Mouse (Mus musculus) G1E (cell line): ENCODE measurements around the gene Msh3. TPM values are rescaled to one million over a fixed set of nuclear protein-coding genes. Genes with fewer than 3 reads are reported as not detected.
"Not testable (repeated sequence)": the region's sequence is repeated elsewhere in the genome, so short reads cannot be mapped to it uniquely, and the experiment has no call there.

Source experiments
- ATAC-seq: 2 replicates; pipeline ENCODE4 v1.8.0; 2016; ENCODE audit warnings: mild to moderate bottlenecking; ENCODE audit not compliant: insufficient number of reproducible peaks, poor library complexity, low FRiP score, severe bottlenecking; ENCODE audit errors: extremely low read depth
- DNase-seq: peaks from one replicate; pipeline ENCODE4 v3.0.0; 2012; ENCODE audit warnings: low spot score
- H3K27me3 ChIP-seq: 2 replicates; pipeline ENCODE4 v1.6.1; 2012; ENCODE audit warnings: mild to moderate bottlenecking, low read length, inconsistent platforms; ENCODE audit not compliant: insufficient read depth
- H3K36me3 ChIP-seq: replicated peaks from 2 replicates; pipeline ENCODE3; 2012; ENCODE audit warnings: mild to moderate bottlenecking, inconsistent platforms
- H3K4me1 ChIP-seq: 2 replicates; pipeline ENCODE4 v1.6.1; 2012; ENCODE audit warnings: low read depth, low read length, inconsistent platforms, mixed read lengths; ENCODE audit not compliant: insufficient read depth
- H3K4me3 ChIP-seq: 2 replicates; pipeline ENCODE4 v1.5.1; 2012; ENCODE audit warnings: low read depth, mild to moderate bottlenecking, inconsistent platforms, low read length, moderate library complexity, mixed read lengths
- H3K9me3 ChIP-seq: replicated peaks from 2 replicates; pipeline ENCODE4 v1.6.1; 2012; ENCODE audit warnings: inconsistent platforms
- CTCF ChIP-seq: IDR thresholded peaks from 2 replicates; pipeline ENCODE4 v1.5.1; 2012; ENCODE audit warnings: low read depth, low read length, inconsistent platforms, mixed read lengths
- GATA1 ChIP-seq: IDR thresholded peaks from 2 replicates; pipeline ENCODE4 v1.6.1; 2012; ENCODE audit warnings: borderline replicate concordance, low read length, inconsistent platforms, mixed read lengths
- GATA2 ChIP-seq: IDR thresholded peaks from 2 replicates; pipeline ENCODE4 v1.6.1; 2012; ENCODE audit warnings: low read depth, low read length, inconsistent platforms, borderline replicate concordance
- POLR2AphosphoS5 ChIP-seq: IDR thresholded peaks from 2 replicates; pipeline ENCODE4 v1.6.1; 2012; ENCODE audit warnings: low read depth, low read length, inconsistent platforms; ENCODE audit not compliant: insufficient replicate concordance
- TAL1 ChIP-seq: conservative IDR thresholded peaks from 2 replicates; pipeline ENCODE4 v1.6.1; 2012; ENCODE audit warnings: low read depth, low read length, inconsistent platforms, mixed read lengths
- polyA plus RNA-seq: library from polyadenylated mRNA; stranded (reverse); fragments of >175 nt; gene quantifications from 2 replicates; pipeline ENCODE4 v1.2.3, GENCODE M21; 2012
- total RNA-seq, 2 experiments: library from RNA; stranded (forward) in 1 of 2; stranded (reverse) in 1 of 2; fragments of 200-1000 nt in 1 of 2; fragments of >200 nt in 1 of 2; fragmentation: Nextera tagmentation in 1 of 2; gene quantifications; 2 replicates each; pipeline ENCODE4 v1.2.3; 2014 to 2017

Gene Msh3
- total RNA-seq (2014; fragmentation: Nextera tagmentation) (39.0 and 44.4 TPM in 2 replicates), total RNA-seq (2017) (43.7 and 49.1 TPM in 2 replicates), polyA plus RNA-seq (33.1 and 33.5 TPM in 2 replicates)

GRCm38 (mm10) chr13:92354456-92355271 lies at the start of gene Msh3, which contains the start of gene Dhfr:
Gene Msh3 (minus strand): TSS chr13:92355003.
Gene Dhfr (plus strand): TSS chr13:92354726.
- peak; percentile 81 for DNase-seq
- no peaks in the 10 kb centered on the region for H3K27me3 ChIP-seq
- ATAC-seq, result peak; percentile 89
- peaks cover 61% of the 10 kb centered on the region for H3K36me3 ChIP-seq
- no peaks in the 10 kb centered on the region for H3K9me3 ChIP-seq
- peak within 1 kb of the TSS; percentile 92 for H3K4me3 ChIP-seq
- H3K4me1 ChIP-seq, result peaks cover 32% of the 10 kb centered on the region
- TF ChIP-seq CTCF, result peak; percentile 23; the same call in 1 of the 2 replicates
- no peak for TF ChIP-seq GATA2

- Histone ChIP-seq H3K4me1 (no peaks in the 10 kb centered on the region), H3K36me3 (no peaks in the 10 kb centered on the region), H3K4me3 (no peak overlapping the region), H3K9me3 (no peaks in the 10 kb centered on the region), H3K27me3 (peaks cover 23% of the 10 kb centered on the region)
- ATAC-seq (no peak), DNase-seq (no peak)
- TF ChIP-seq TAL1 (no peak), GATA2 (no peak), GATA1 (no peak), POLR2AphosphoS5 (no peak), CTCF (no peak)
These were observed 48.7 kb upstream of the Msh3 start for GRCm38 (mm10) chr13:92403496-92403895.

- Histone ChIP-seq H3K36me3 (no peaks in the 10 kb centered on the region), H3K9me3 (no peaks in the 10 kb centered on the region), H3K4me1 (no peaks in the 10 kb centered on the region), H3K27me3 (peaks cover 33% of the 10 kb centered on the region), H3K4me3 (no peak overlapping the region)
- DNase-seq (no peak), ATAC-seq (no peak)
- no peak for TF ChIP-seq CTCF
- TF ChIP-seq POLR2AphosphoS5, result no peak
- no peak for TF ChIP-seq GATA2
- TF ChIP-seq GATA1, result no peak
- TF ChIP-seq TAL1, result no peak
These were observed 47.3 kb upstream of the Msh3 start for GRCm38 (mm10) chr13:92402063-92402462.

- ATAC-seq (no peak), DNase-seq (no peak)
- TF ChIP-seq GATA2 (no peak), TAL1 (no peak), POLR2AphosphoS5 (no peak), CTCF (no peak), GATA1 (no peak)
- Histone ChIP-seq H3K4me1 (no peaks in the 10 kb centered on the region), H3K27me3 (peaks cover 40% of the 10 kb centered on the region), H3K36me3 (no peaks in the 10 kb centered on the region), H3K9me3 (no peaks in the 10 kb centered on the region), H3K4me3 (no peak overlapping the region)
These were observed 43.9 kb upstream of the Msh3 start for GRCm38 (mm10) chr13:92398491-92399384.

GRCm38 (mm10) chr13:92393047-92393661 lies 38.4 kb upstream of the Msh3 start:
- Histone ChIP-seq H3K4me1 (no peaks in the 10 kb centered on the region), H3K9me3 (no peaks in the 10 kb centered on the region), H3K4me3 (no peak overlapping the region), H3K36me3 (peaks cover 4% of the 10 kb centered on the region), H3K27me3 (peaks cover 13% of the 10 kb centered on the region)
- DNase-seq, result no peak
- no peak for ATAC-seq
- TF ChIP-seq POLR2AphosphoS5 (no peak), CTCF (no peak), GATA1 (no peak), GATA2 (no peak), TAL1 (no peak)

- no peaks in the 10 kb centered on the region for H3K27me3 ChIP-seq
- ATAC-seq (no peak), DNase-seq (no peak)
- H3K4me3 ChIP-seq, result no peak overlapping the region
- H3K4me1 ChIP-seq, result no peaks in the 10 kb centered on the region
- H3K9me3 ChIP-seq, result no peaks in the 10 kb centered on the region
- H3K36me3 ChIP-seq, result peaks cover 47% of the 10 kb centered on the region
- TF ChIP-seq TAL1, result no peak
- no peak for TF ChIP-seq GATA2
- TF ChIP-seq GATA1, result no peak
- no peak for TF ChIP-seq CTCF
- no peak for TF ChIP-seq POLR2AphosphoS5
These were observed 32.6 kb upstream of the Msh3 start for GRCm38 (mm10) chr13:92387367-92387766.

- H3K27me3 ChIP-seq, result not testable (repeated sequence)
These were observed 16.7 kb upstream of the Msh3 start for GRCm38 (mm10) chr13:92371466-92371865.

More at GRCm38 (mm10) chr13:92371466-92371865, 16.7 kb upstream of the Msh3 start:
- not testable (repeated sequence) for H3K9me3 ChIP-seq, DNase-seq, H3K4me1 ChIP-seq, ATAC-seq, H3K4me3 ChIP-seq
- H3K36me3 ChIP-seq, result peaks cover 51% of the 10 kb centered on the region
